Mouse (Mus musculus) embryonic facial prominence, embryonic 14.5 days (tissue): Measurements from ENCODE around the gene Kdm4d. TPM values are rescaled to one million over a fixed set of nuclear protein-coding genes. Genes with fewer than 3 reads are reported as not detected.
A peak's percentile ranks its signal among the peaks of the same experiment; 100 is the strongest.

Experiments
- ATAC-seq: fragments of 200-750 bp; cut with Nextera tagmentation; 2 replicates; pipeline ENCODE4 v1.8.0; 2017; ENCODE audit warnings: low read depth, moderate number of reproducible peaks, moderate TSS enrichment
- DNase-seq: peaks from one replicate; pipeline ENCODE4 v3.0.0-alpha.2; 2015; ENCODE audit warnings: low spot score
- H3K27ac ChIP-seq: fragments of 300-500 bp; sonication (generic); replicated peaks from 2 replicates; pipeline ENCODE4 v1.5.1; 2014; ENCODE audit warnings: low read depth, mild to moderate bottlenecking, low read length, moderate library complexity
- H3K27me3 ChIP-seq: fragments of 300-500 bp; sonication (generic); replicated peaks from 2 replicates; pipeline ENCODE4 v1.6.1; 2014; ENCODE audit warnings: low read length; ENCODE audit not compliant: control insufficient read depth, insufficient read depth
- H3K36me3 ChIP-seq: fragments of 300-500 bp; sonication (generic); 2 replicates; pipeline ENCODE4 v1.6.1; 2014; ENCODE audit warnings: low read length, mixed read lengths; ENCODE audit not compliant: control insufficient read depth, insufficient read depth
- H3K4me1 ChIP-seq: fragments of 300-500 bp; sonication (generic); 2 replicates; pipeline ENCODE4 v1.6.1; 2014; ENCODE audit warnings: antibody characterized with exemption, low read length; ENCODE audit not compliant: control insufficient read depth, insufficient read depth
- H3K4me2 ChIP-seq: fragments of 300-500 bp; sonication (generic); 2 replicates; pipeline ENCODE4 v1.6.1; 2014; ENCODE audit warnings: low read depth, mild to moderate bottlenecking, low read length, moderate library complexity, mixed read lengths
- H3K4me3 ChIP-seq: fragments of 300-500 bp; sonication (generic); 2 replicates; pipeline ENCODE4 v1.5.1; 2014; ENCODE audit warnings: low read depth, mild to moderate bottlenecking, low read length
- H3K9ac ChIP-seq: fragments of 300-500 bp; sonication (generic); 2 replicates; pipeline ENCODE4 v1.6.1; 2014; ENCODE audit warnings: low read depth, mild to moderate bottlenecking, low read length, moderate library complexity, mixed read lengths
- H3K9me3 ChIP-seq: fragments of 300-500 bp; sonication (generic); 2 replicates; pipeline ENCODE4 v1.6.1; 2016; ENCODE audit warnings: low read length; ENCODE audit not compliant: control insufficient read depth
- WGBS: fragments of 180-500 bp; shearing (Covaris S2); extraction: QIAGEN DNeasy Blood & Tissue Kit; methylation state at CpG from one replicate; pipeline ENCODE4 v1.1.7; 2014; 5-methylcytosine and 5-hydroxymethylcytosine counted together
- polyA plus RNA-seq: library from polyadenylated mRNA; unstranded; fragments of >200 nt; fragmentation: Nextera tagmentation; extraction: Ambion mirVana; gene quantifications from 2 replicates; pipeline ENCODE4 v1.2.1, GENCODE M21; 2014

Kdm4d gene
- polyA plus RNA-seq, 1 experiment from 2014 or later, result 0.25 TPM

DNA sequence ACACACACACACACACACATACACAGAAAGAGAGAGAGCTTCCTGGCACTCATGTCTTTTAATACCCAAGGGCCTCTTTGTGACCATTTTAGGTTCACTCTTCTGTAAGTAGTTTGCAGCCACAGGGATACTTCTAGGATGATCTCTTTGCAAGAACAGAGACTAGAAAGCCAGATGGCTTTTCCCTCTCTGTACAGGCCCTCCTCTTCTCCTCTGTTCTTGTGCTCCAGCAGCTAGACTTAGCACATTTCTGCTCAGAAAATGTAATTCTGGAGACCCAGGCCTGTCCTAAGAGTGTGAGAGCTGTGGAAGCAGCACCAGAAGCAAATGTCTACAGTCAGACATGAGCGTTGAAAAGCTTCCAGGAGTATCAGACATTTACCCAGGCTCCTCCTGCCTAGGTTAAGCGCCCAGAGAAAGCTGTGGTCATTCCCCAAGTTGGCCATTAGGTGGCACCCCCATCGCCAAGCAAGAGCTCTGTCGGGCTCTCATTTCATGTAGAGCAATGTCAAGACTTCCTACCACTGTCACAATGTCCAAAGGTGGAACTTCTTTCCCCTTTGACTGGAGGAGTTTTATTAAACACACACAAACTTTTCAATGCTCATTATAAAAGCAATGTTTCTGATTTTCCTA is 23.2 kb upstream of the Kdm4d start:
- H3K27ac ChIP-seq, result no peak overlapping the region
- peak; percentile 88 for DNase-seq
- no peaks in the 10 kb centered on the region for H3K36me3 ChIP-seq
- no peak overlapping the region for H3K4me2 ChIP-seq
- no peaks in the 10 kb centered on the region for H3K9me3 ChIP-seq
- no peaks in the 10 kb centered on the region for H3K27me3 ChIP-seq
- H3K4me1 ChIP-seq, result no peaks in the 10 kb centered on the region
- peak; percentile 76; the same call in 1 of the 2 replicates for ATAC-seq
- no peak overlapping the region for H3K4me3 ChIP-seq
- H3K9ac ChIP-seq, result no peak overlapping the region
- WGBS, result 5% methylated on average over 4 of the region's 4 CpGs

DNA sequence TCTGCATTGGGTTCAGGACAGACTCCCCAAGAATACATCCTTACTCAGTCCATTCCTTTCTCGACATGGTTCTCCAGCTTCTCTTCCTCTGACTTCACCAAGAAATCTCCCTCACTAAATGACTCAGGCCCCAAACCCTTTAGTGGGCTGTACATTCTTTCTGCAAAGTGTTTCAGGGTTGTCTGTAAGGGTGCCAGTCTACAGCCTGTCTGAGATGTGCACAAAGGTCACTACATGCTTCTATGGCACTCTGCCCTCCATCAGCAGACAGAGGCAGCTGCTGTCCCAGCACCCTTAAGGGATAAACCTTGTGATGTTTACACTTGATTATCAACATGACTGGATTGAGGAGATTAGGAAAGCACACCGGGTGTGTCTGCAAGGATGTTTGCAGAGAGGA is 21.4 kb upstream of the Kdm4d start:
- 42% methylated on average over 2 of the region's 2 CpGs for WGBS
- no peak overlapping the region for H3K4me2 ChIP-seq

DNA sequence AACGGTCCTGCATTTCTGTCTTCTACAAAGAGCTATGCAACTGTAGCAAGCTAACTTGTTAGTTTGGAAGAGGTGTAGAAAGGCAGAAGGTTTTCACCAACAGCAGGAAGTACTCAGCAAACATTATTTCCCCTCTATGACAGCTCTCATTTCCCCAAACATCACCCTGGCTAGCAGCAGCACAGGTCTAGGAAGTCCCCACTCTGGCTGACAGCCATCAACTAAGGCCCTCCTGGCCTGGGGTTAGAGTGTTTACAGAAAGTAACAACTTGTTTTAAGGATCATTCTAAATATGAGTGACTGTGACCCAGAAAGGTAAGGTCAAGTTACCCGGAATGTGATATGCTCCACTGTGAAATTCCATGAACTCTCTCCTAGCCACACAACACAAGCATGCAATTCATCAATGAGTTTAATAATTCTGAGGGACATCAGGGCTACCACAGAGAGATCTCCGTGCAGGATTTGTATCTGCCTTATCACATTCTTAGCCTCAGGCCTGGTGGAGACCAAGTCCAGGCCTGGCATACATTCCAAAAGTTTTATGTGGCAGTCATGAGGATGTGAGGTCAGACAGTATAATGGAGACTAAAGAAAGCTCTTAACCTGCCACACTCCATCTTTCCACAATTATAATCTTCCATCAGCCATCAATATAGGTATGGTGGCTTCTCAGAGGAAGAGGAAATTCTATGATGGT is 20.8 kb upstream of the Kdm4d start:
- Histone ChIP-seq H3K4me3 (no peak overlapping the region), H3K4me2 (no peak overlapping the region), H3K9ac (no peak overlapping the region), H3K36me3 (no peaks in the 10 kb centered on the region), H3K27me3 (no peaks in the 10 kb centered on the region), H3K4me1 (no peaks in the 10 kb centered on the region), H3K9me3 (no peaks in the 10 kb centered on the region), H3K27ac (no peak overlapping the region)
- no peak for DNase-seq
- WGBS, result 26% methylated on average over 3 of the region's 3 CpGs
- ATAC-seq, result no peak

More for the DNA sequence above, 21.4 kb upstream of the Kdm4d start:
- no peaks in the 10 kb centered on the region for H3K36me3 ChIP-seq
- no peak overlapping the region for H3K4me3 ChIP-seq
- H3K4me1 ChIP-seq, result no peaks in the 10 kb centered on the region
- H3K9me3 ChIP-seq, result no peaks in the 10 kb centered on the region
- H3K9ac ChIP-seq, result no peak overlapping the region
- no peak overlapping the region for H3K27ac ChIP-seq
- DNase-seq (no peak), ATAC-seq (no peak)
- H3K27me3 ChIP-seq, result no peaks in the 10 kb centered on the region

DNA sequence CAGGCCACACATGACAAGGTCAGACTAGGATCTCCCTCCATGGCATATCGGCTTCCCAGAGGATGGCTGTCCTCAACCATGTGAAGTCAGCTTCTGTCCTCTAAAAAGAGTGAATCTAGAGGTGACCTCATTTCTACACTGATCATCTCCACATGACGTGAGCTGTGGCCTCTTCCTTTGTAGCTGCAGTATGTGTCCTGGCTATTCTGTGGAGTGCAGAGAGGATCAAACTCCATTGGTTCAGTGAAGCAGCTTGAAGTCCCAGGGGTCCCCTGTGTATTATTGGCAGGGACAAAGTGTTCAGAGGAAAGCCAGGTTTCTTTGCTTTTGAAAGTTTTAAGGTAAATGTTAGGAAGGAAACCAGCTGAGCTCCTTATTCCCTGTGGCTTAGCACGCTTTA is 17.8 kb upstream of the Kdm4d start:
- WGBS, result 70% methylated on average over 3 of the region's 3 CpGs
- ATAC-seq (peak; percentile 32; the same call in 1 of the 2 replicates), DNase-seq (no peak)
- Histone ChIP-seq H3K9me3 (no peaks in the 10 kb centered on the region), H3K36me3 (no peaks in the 10 kb centered on the region), H3K4me3 (no peak overlapping the region), H3K27ac (no peak overlapping the region), H3K4me2 (no peak overlapping the region), H3K9ac (no peak overlapping the region), H3K4me1 (no peaks in the 10 kb centered on the region), H3K27me3 (no peaks in the 10 kb centered on the region)

DNA sequence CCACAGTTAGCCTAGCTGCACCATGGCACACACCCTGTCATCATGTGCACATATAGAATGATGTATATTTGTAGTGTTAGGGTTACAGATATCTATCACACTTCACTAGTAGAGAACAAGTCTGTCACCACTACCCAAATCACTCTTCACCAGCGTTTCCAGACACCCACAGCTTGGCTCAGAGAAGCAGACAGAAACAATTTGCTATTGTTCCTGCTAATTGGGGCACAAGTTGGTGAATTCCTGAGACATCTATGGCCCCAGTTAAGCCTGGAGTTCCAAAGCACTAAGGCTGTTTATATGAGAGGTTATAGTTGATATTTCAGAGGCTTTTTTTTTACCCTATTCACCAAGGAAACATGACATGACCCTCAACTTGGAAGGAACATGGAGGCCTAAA is 17.0 kb upstream of the Kdm4d start:
- Histone ChIP-seq H3K4me1 (no peaks in the 10 kb centered on the region), H3K9me3 (no peaks in the 10 kb centered on the region), H3K4me2 (no peak overlapping the region), H3K9ac (no peak overlapping the region), H3K27me3 (no peaks in the 10 kb centered on the region), H3K27ac (no peak overlapping the region), H3K4me3 (no peak overlapping the region), H3K36me3 (no peaks in the 10 kb centered on the region)
- 35% methylated on average over 1 of the region's 1 CpGs for WGBS
- ATAC-seq (no peak), DNase-seq (no peak)

DNA sequence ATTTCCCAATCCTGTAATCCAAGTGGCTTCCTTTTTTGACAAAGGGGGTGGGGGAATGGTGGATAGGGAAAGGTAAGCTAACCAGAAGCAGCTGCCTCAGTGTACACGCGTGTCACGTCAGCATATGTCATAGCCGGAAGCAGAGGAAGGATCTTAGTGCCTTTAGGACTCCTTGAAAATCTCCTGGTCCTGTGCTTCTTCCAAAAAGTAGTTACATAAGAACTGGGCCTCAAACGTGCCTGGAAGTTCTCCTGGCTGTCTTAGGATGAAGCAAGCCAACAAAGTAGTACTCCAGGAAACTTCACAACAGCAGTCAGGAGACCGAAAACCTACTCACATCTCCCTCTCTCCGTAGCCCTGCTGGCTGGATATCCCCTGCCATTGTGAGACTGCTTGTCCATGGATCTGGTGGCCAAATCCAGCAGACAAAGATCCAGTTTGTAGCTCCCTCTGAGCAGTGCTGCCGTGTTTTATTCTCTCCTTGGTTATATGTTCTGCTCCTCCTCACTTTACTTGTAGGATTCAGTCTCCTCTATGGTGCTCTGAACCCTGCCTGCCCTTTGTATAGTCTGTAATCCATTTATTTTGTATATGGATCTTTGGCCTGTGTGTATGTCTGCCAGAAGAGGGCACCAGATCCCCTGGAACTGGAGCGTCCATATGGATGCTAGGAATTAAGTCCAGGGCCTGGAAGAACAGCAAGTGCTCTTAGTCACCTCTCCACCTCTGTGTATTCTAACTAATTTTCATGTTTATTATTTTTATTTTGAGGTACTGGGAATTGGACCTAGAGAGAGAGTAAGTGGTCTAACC is 12.6 kb upstream of the Kdm4d start:
- 74% methylated on average over 9 of the region's 9 CpGs for WGBS
- no peaks in the 10 kb centered on the region for H3K4me1 ChIP-seq
- H3K9ac ChIP-seq, result no peak overlapping the region
- H3K27me3 ChIP-seq, result no peaks in the 10 kb centered on the region
- no peak overlapping the region for H3K4me2 ChIP-seq
- H3K4me3 ChIP-seq, result no peak overlapping the region
- H3K27ac ChIP-seq, result no peak overlapping the region
- DNase-seq (peak; percentile 72), ATAC-seq (peak; percentile 73)
- peaks cover 30% of the 10 kb centered on the region for H3K36me3 ChIP-seq
- no peaks in the 10 kb centered on the region for H3K9me3 ChIP-seq

DNA sequence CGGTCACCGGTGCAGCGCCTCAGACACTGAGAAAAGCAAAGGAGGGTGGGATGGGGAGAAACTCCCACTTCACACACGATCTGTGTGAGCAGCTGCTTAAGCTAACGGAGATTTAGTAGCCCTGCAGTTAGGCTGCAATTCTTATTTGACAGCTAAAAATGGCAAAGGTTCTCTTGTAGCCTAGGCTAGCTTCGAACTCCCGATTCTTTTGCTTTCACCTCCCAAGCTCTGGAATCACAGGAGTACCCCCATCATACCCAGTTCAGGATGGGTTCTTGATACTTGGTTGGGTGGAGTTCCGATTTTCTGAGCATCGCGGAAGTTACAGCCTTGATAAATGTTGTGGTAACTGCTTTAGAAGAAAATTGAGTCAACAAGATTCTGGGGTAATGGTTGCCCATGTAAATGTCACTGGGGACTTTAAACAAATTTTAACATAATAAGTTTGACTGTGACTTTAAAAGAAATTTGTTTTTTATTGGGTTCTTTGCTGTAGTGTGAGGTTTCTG is 688 bp upstream of the Kdm4d start:
- 4% methylated on average over 10 of the region's 10 CpGs for WGBS
- 0 out of 2 replicates have a peak, but pooled peaks cover 2% of the 10 kb centered on the region for H3K4me1 ChIP-seq

DNA sequence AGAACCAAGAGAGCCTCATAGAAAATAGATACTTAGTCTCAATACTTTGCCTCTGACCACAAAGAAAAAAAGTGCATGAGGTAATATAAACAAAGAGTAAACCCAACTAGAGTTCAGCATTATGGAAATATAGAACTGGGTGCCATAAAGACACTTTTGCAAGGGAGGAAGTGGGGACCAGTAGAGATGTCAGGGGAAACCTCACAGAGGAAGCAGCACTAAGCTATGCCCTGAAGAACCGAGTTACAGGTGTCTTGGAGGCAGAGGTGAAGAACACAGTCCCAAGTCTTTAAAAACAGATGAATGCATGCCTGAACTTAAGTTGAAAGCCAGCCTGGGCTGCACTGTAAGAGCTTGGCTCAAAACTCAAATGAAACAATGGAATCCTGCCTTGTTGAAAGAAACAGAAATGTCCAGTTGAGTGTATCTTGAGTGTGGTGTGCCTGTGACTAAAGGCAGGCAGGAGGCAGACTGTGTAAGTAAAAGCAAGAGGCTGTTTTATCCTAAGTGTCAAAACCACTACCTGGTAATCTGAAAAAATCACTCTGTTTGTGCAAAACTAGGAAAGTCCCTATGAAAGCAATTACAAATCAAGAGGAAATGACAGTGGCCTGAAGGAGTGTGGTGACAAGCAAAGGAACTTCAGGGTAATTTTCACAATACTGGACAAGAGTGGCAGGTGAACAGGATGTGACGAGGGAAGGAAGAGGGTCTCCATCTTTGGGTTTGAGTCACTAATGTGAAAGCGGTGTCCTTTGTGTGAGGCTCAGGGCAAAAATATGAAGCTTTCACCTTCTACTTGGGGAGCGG is 1.2 kb downstream of the Kdm4d start:
- Histone ChIP-seq H3K4me3 (peak overlapping the region; percentile 77), H3K27ac (no peak overlapping the region)
- ATAC-seq, result no peak

More for the DNA sequence above, 688 bp upstream of the Kdm4d start:
- ATAC-seq (no peak), DNase-seq (no peak)
- Histone ChIP-seq H3K4me3 (peak overlapping the region; percentile 77), H3K27me3 (no peaks in the 10 kb centered on the region), H3K9me3 (no peaks in the 10 kb centered on the region), H3K4me2 (peak overlapping the region; percentile 78), H3K36me3 (peaks cover 43% of the 10 kb centered on the region), H3K9ac (peak overlapping the region; percentile 84), H3K27ac (peak overlapping the region; percentile 73)

More for the DNA sequence above, 1.2 kb downstream of the Kdm4d start:
- H3K9me3 ChIP-seq, result no peaks in the 10 kb centered on the region
- peak overlapping the region; percentile 77 for H3K4me2 ChIP-seq
- DNase-seq, result no peak
- WGBS, result 79% methylated on average over 4 of the region's 4 CpGs
- H3K9ac ChIP-seq, result no peak overlapping the region
- 0 out of 2 replicates have a peak, but pooled peaks cover 2% of the 10 kb centered on the region for H3K4me1 ChIP-seq
- peaks cover 24% of the 10 kb centered on the region for H3K36me3 ChIP-seq
- no peaks in the 10 kb centered on the region for H3K27me3 ChIP-seq
